Mouse (Mus musculus): ENCODE measurements at regions not wholly inside any gene's neighbourhood (a gene's known extent, or its start where the extent isn't known, plus 50 kb on each side); places are given as distances from the start of the nearest gene placed in this dataset.

DNA sequence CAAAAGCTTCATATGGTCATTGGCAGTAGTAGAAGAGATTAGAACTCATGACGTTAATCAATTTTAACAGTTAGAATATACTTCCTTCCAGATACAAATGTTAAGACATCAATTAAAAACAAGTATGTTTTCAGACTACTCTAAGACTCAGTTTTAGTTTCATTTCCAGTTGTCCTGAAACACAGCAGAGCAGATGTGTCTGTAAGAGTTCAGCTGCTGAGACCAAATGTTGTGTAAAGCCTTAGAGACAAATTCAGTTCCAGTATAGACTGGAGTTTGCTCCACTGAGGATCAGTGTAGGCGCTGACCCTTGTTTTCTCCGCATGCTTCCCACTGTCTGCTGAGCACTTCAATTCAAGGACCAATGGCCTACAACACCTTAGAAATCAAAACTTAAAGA is 158.1 kb upstream of the Bmper start:
- no peak overlapping the region for H3K4me3 ChIP-seq
- peaks cover 5% of the 10 kb centered on the region; the same call in 1 of the 2 replicates for H3K27me3 ChIP-seq (replicated peaks)
- 87% methylated on average over 3 of the region's 3 CpGs for WGBS
- no peak overlapping the region for H3K27ac ChIP-seq (replicated peaks)
- no peaks in the 10 kb centered on the region for H3K9me3 ChIP-seq
- no peak for ATAC-seq (ENCODE audit: extremely low read depth, insufficient number of reproducible peaks, low FRiP score, low TSS enrichment)
- H3K4me1 ChIP-seq, result peaks cover 25% of the 10 kb centered on the region
- no peak overlapping the region for H3K9ac ChIP-seq
- no peaks in the 10 kb centered on the region for H3K36me3 ChIP-seq
- no peak overlapping the region for H3K4me2 ChIP-seq

DNA sequence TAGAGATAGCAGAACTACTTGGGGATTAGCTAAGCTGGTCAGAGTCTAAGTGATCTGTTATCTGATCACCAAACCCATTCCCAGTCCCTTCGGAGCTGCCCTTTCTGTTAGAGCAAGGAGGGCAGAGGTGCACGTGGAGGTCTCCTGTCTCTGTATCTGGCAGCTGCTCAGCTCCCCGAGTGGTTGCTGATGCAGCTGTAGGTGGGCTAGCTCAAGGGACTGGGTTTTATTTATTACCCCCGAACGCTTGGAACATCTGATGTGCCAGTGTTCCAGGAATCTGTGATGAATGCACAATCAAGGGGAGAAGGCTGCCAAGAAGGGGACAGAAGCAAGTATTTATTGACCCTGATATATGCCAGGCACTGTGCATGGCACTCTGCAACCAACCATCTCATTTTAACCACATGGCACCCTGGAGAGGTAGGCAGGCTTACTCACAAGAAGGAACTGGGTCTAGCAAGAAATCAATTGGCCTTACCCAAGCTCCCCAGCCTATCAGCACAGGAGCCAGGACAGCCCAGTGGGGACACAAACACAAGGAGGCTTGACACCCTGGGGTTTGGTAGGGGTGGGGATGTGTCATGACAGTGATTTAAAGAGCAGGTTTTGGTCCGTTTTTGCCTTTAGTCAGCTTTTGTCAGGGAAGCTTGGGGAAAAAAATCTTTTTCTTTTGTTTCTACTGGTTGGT is 154.6 kb upstream of the Bmper start:
- peaks cover 29% of the 10 kb centered on the region for H3K4me1 ChIP-seq
- no peaks in the 10 kb centered on the region for H3K36me3 ChIP-seq
- WGBS, result 44% methylated on average over 6 of the region's 6 CpGs
- no peak overlapping the region for H3K4me2 ChIP-seq
- H3K9me3 ChIP-seq, result no peaks in the 10 kb centered on the region
- H3K9ac ChIP-seq, result no peak overlapping the region
- H3K27ac ChIP-seq (replicated peaks), result no peak overlapping the region
- no peak for ATAC-seq (ENCODE audit: extremely low read depth, insufficient number of reproducible peaks, low FRiP score, low TSS enrichment)
- peaks cover 5% of the 10 kb centered on the region; the same call in 1 of the 2 replicates for H3K27me3 ChIP-seq (replicated peaks)
- no peak overlapping the region for H3K4me3 ChIP-seq

GRCm38 (mm10) chr9:23069161-23069560 is 153.7 kb upstream of the Bmper start:
- Histone ChIP-seq H3K4me1 (peaks cover 29% of the 10 kb centered on the region), H3K36me3 (no peaks in the 10 kb centered on the region), H3K27me3 (replicated peaks) (peaks cover 5% of the 10 kb centered on the region; the same call in 1 of the 2 replicates), H3K9me3 (no peaks in the 10 kb centered on the region), H3K27ac (replicated peaks) (no peak overlapping the region), H3K4me2 (no peak overlapping the region), H3K4me3 (no peak overlapping the region), H3K9ac (no peak overlapping the region)
- WGBS, result 64% methylated on average over 7 of the region's 7 CpGs
- no peak for ATAC-seq (ENCODE audit: extremely low read depth, insufficient number of reproducible peaks, low FRiP score, low TSS enrichment)

- 42% methylated on average over 2 of the region's 2 CpGs for WGBS
- ATAC-seq (ENCODE audit: extremely low read depth, insufficient number of reproducible peaks, low FRiP score, low TSS enrichment), result no peak
- H3K36me3 ChIP-seq, result no peaks in the 10 kb centered on the region
- H3K4me1 ChIP-seq, result peaks cover 29% of the 10 kb centered on the region
- no peak overlapping the region for H3K4me2 ChIP-seq
- H3K27ac ChIP-seq (replicated peaks), result peak overlapping the region; percentile 61; the same call in 1 of the 2 replicates
- peaks cover 5% of the 10 kb centered on the region; the same call in 1 of the 2 replicates for H3K27me3 ChIP-seq (replicated peaks)
- H3K9ac ChIP-seq, result no peak overlapping the region
- no peaks in the 10 kb centered on the region for H3K9me3 ChIP-seq
- H3K4me3 ChIP-seq, result no peak overlapping the region
Observed at GRCm38 (mm10) chr9:23071006-23071405, 151.9 kb upstream of the Bmper start.

DNA sequence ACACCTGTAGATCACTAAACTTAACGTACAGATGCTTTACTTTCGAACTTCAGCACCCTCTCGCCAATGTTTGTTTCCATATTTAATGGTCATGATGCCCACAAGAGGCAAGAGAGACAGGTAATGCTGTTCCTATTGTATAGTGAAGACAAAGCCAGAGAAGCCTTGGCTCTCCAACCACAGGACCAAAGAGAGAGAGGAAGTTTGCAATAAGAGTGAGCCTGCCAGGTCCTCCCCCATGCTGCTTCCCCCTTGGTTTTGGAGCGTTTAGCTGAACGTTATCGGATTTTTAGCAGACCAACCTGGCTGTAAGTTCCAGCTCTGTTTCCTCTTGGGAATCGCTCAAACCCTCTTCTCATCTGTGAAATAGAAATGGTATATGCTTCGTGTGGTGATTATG is 150.1 kb upstream of the Bmper start:
- Histone ChIP-seq H3K9ac (no peak overlapping the region), H3K27ac (replicated peaks) (no peak overlapping the region), H3K36me3 (no peaks in the 10 kb centered on the region), H3K4me1 (peaks cover 28% of the 10 kb centered on the region), H3K4me2 (no peak overlapping the region), H3K9me3 (no peaks in the 10 kb centered on the region), H3K27me3 (replicated peaks) (no peaks in the 10 kb centered on the region), H3K4me3 (no peak overlapping the region)
- 71% methylated on average over 8 of the region's 8 CpGs for WGBS
- ATAC-seq (ENCODE audit: extremely low read depth, insufficient number of reproducible peaks, low FRiP score, low TSS enrichment), result no peak

DNA sequence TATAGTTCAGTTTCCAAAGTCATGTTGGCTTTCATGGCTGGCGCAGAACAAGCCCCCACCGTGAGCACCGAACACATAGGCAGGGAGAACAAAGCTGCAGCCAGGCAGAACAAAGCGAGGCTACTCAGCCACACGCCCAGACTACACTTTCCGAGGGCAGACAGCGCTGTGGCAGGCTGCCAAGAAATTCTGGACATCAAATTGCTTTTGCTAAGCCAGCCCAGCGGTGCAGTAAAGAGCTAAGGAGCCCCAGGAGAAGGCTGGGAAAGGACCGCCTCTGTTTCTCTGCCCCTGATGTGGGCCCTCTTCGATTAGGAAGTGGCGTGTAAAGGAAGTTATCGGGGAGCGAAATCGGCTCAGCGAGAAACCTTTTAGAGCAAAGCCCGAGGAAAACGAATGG is 139.3 kb upstream of the Bmper start:
- WGBS, result 6% methylated on average over 17 of the region's 17 CpGs
- Histone ChIP-seq H3K27me3 (replicated peaks) (no peaks in the 10 kb centered on the region), H3K36me3 (no peaks in the 10 kb centered on the region), H3K9ac (peak overlapping the region; percentile 64), H3K4me3 (peak overlapping the region; percentile 34), H3K4me1 (peaks cover 23% of the 10 kb centered on the region), H3K9me3 (no peaks in the 10 kb centered on the region), H3K4me2 (peak overlapping the region; percentile 63), H3K27ac (replicated peaks) (peak overlapping the region; percentile 89)
- ATAC-seq (ENCODE audit: extremely low read depth, insufficient number of reproducible peaks, low FRiP score, low TSS enrichment), result peak; percentile 46; the same call in 1 of the 2 replicates

GRCm38 (mm10) chr9:23089339-23089738 is 133.5 kb upstream of the Bmper start:
- WGBS, result 86% methylated on average over 2 of the region's 2 CpGs
- Histone ChIP-seq H3K9ac (no peak overlapping the region), H3K4me2 (no peak overlapping the region), H3K4me1 (peaks cover 9% of the 10 kb centered on the region; the same call in 1 of the 2 replicates), H3K27ac (replicated peaks) (no peak overlapping the region), H3K36me3 (no peaks in the 10 kb centered on the region), H3K9me3 (no peaks in the 10 kb centered on the region), H3K4me3 (no peak overlapping the region), H3K27me3 (replicated peaks) (no peaks in the 10 kb centered on the region)
- no peak for ATAC-seq (ENCODE audit: extremely low read depth, insufficient number of reproducible peaks, low FRiP score, low TSS enrichment)

DNA sequence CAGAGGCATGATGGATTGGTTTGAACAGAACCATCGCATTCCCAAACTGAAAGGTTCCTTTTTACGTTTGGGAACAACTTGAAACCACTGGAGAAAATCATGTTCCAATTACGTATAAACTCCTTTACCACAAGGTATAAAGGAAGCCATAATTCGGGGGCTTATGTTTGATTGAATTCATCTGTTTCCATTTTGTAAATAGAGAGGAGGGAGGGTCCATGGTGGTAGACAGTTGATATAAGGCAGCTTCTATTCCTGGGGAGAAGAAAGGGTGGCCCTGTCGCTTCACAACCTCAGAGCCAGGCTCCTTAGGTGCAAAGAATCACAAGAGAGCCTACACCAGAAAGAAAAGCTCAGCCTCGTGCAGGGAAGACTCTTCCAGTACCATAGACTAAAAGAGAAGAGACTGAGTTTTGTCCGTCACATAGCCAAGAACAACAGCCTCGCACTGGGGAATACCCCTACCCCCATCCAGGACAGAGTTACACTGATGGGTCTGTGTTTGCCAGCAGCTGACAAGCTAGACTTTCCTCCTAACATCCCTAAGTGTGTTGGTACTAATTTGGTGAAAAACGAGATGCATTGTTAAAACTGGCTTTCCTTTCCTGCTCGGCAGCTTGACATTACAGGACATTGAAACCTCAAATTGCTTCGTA is 125.6 kb upstream of the Bmper start:
- Histone ChIP-seq H3K9ac (no peak overlapping the region), H3K27ac (replicated peaks) (no peak overlapping the region), H3K4me2 (no peak overlapping the region), H3K4me3 (no peak overlapping the region), H3K4me1 (no peaks in the 10 kb centered on the region), H3K36me3 (no peaks in the 10 kb centered on the region), H3K9me3 (no peaks in the 10 kb centered on the region), H3K27me3 (replicated peaks) (no peaks in the 10 kb centered on the region)
- ATAC-seq (ENCODE audit: extremely low read depth, insufficient number of reproducible peaks, low FRiP score, low TSS enrichment), result no peak
- 66% methylated on average over 11 of the region's 11 CpGs for WGBS

GRCm38 (mm10) chr9:23101584-23101983 is 121.3 kb upstream of the Bmper start:
- Histone ChIP-seq H3K9me3 (no peaks in the 10 kb centered on the region), H3K4me2 (no peak overlapping the region), H3K27ac (replicated peaks) (no peak overlapping the region), H3K36me3 (no peaks in the 10 kb centered on the region), H3K4me1 (no peaks in the 10 kb centered on the region), H3K9ac (no peak overlapping the region), H3K4me3 (no peak overlapping the region), H3K27me3 (replicated peaks) (no peaks in the 10 kb centered on the region)
- no peak for ATAC-seq (ENCODE audit: extremely low read depth, insufficient number of reproducible peaks, low FRiP score, low TSS enrichment)

- Histone ChIP-seq H3K9ac (no peak overlapping the region), H3K9me3 (no peaks in the 10 kb centered on the region), H3K27me3 (replicated peaks) (no peaks in the 10 kb centered on the region), H3K4me1 (no peaks in the 10 kb centered on the region), H3K4me2 (no peak overlapping the region), H3K36me3 (no peaks in the 10 kb centered on the region), H3K4me3 (no peak overlapping the region), H3K27ac (replicated peaks) (no peak overlapping the region)
- no peak for ATAC-seq (ENCODE audit: extremely low read depth, insufficient number of reproducible peaks, low FRiP score, low TSS enrichment)
- WGBS, result 68% methylated on average over 9 of the region's 9 CpGs
Observed at GRCm38 (mm10) chr9:23101990-23102796, 120.7 kb upstream of the Bmper start.

DNA sequence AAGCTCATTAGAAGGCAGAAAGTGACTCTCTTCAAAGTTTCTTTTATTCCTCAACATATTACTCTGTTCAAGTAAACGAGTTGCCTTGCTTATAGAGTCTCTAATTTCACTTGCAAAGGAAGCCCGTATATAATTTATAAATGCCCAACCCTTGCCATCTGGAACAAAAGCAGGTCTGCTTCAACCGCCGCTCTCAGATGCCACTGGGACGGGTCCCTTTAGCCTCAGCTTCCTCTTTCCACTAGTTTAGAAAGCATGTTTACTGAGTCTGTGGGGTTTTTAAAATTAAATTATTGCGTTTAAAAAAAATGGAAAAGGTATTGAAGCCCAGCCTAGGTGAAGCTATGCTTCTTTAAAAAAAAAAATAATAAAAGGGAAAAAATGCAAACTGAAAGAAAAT is 111.4 kb upstream of the Bmper start:
- H3K9ac ChIP-seq, result no peak overlapping the region
- H3K36me3 ChIP-seq, result no peaks in the 10 kb centered on the region
- WGBS, result 86% methylated on average over 6 of the region's 6 CpGs
- no peak overlapping the region for H3K4me3 ChIP-seq
- ATAC-seq (ENCODE audit: extremely low read depth, insufficient number of reproducible peaks, low FRiP score, low TSS enrichment), result no peak
- peaks cover 21% of the 10 kb centered on the region for H3K4me1 ChIP-seq
- H3K27me3 ChIP-seq (replicated peaks), result no peaks in the 10 kb centered on the region
- H3K27ac ChIP-seq (replicated peaks), result no peak overlapping the region
- no peaks in the 10 kb centered on the region for H3K9me3 ChIP-seq
- no peak overlapping the region for H3K4me2 ChIP-seq
